Mouse (Mus musculus) cerebellum, adult 18-20 months (tissue): ENCODE data around the gene Gm10778.
"Not testable (repeated sequence)": the region's sequence is repeated elsewhere in the genome, so short reads cannot be mapped to it uniquely, and the experiment has no call there.

Experiments
- DNase-seq, 2 experiments: peaks; one replicate each; pipeline ENCODE4 v3.0.0; 2021

The Gm10778 gene

DNA sequence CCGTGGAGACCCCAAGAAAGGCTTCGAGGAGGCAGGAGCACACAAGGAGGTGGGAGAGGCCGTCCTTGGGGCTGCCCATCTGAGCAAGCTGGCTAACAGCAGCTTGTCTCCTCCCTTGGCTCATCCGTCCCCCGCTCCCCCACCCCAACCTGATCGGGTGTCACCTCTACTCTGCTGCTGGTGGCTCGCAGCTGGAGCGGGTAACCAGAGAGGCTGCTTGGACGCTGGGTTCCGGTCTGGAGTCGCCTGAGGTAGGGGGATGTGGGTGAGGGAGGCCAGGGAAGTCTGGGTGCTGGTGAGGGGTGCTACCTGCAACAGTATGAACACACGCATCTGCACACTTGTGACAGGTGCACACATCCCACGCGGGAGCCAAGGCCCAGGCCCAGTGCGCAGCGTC is 20.5 kb upstream of the Gm10778 start, which contains the start of gene Ankrd24:
Ankrd24 (plus strand) TSS at position 151 of the 400 bp plus-strand sequence.
- DNase-seq: peak in 1 of 2 experiments; percentile 20

GRCm38 (mm10) chr10:81633253-81634099 is 15.4 kb upstream of the Gm10778 start:
- DNase-seq: peak; percentile 80 to 81

- DNase-seq: no peak
These were observed 12.5 kb upstream of the Gm10778 start for GRCm38 (mm10) chr10:81636338-81636737.

DNA sequence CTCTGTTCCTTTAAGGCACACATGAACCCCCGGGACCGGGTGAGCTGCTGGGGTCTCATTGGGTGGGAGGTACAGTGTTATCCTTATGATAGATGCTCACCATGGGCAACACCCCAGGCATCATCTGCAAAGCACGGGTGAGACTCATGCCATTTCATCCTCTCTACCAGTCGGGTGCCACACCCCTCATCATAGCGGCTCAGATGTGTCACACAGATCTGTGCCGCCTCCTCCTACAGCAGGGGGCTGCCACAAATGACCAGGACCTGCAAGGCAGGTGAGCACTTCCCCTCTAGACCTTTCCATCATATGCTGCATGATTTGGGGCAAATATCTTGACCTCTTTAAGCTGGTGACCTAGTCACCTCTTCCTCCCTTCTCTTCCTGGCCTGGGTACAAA is 10.8 kb upstream of the Gm10778 start:
- DNase-seq: no peak

- DNase-seq: not testable (repeated sequence)
These were observed 8.0 kb upstream of the Gm10778 start for GRCm38 (mm10) chr10:81640825-81641224.

DNA sequence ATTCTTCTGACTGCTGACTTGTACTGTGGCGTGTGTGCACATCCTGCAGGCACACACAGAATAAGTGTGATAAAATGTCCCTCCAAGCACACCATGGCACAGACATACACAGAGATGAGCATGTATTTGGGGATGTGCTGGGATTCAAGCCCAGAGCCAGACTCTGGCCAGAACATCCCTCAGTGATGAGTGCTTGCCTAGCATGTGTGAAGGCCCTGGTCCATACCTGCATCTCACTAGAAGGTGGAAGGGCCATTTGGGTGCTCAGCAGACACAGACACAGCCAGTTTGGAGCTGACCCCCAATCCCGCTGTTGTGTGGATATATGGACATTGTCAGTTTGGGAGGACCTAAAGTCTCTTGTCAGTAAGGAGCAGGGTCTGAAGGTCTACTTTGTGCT is 7.3 kb upstream of the Gm10778 start:
- DNase-seq: no peak

GRCm38 (mm10) chr10:81641978-81642647 is 6.7 kb upstream of the Gm10778 start:
- DNase-seq: peak; percentile 51 to 56

DNA sequence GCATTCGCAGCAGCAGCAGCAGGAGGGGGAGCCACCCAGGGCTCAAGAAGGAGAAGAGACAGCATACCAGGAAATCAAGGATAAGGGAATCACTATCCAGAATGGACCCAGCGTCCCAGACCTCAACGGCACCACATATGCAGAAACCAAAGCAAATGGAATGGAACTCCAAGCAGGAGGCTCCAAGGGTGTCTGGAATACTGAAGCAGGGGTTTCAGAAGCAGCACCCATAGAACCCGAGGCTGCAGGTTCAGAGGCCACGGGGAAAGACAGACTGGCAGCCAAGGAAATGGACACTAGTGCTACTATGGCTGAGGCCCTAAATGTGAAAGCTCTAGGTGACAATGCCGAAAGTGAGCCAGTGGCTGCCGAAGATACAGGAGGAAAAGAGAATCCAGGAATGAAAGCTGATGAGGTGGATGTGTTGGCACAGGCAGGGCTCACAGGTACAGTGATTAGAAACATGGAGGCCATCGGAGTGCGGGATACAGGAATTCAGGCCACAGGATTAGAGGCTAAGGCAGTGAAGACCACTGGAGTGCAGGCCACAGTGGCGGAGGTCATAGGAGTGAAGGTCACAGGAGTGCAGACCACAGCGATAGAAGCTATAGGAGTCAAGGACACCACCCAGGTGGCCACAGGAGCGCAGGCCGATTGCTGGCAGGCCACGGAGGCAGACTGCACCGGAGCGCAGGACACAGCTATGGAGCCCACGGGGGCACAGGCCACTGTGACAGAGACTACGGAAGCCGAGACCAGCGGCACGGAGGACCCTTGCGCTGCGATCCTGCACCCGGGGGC is 6.0 kb upstream of the Gm10778 start:
- DNase-seq: no peak

DNA sequence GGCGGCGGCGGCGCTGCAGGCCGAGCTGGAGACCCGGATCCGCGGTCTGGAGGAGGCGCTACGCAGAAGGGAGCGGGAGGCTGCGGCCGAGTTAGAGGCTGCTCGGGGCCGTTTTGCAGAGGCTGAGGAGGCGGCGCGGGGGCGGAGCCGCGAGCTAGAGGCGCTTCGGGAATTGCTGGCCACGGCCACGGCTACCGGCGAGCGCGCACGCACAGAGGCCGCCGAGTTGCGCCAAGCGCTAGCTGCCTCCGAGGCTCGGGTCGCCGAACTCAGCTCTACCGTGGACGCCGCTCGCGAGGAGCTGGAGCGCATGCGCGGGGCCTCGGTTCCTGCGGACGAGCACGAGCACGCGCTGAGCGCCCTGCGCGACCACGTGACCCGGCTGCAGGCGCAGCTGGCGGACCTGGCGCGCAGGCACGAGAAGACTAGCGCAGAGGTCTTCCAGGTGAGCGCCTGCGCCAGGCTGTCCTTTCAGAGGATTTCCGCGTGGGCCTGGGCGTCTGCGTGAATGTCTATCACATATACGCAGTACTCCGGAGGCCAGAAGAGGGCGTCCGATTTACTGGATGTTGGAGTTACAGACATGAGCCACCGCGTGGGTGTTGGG is 5.3 kb upstream of the Gm10778 start:
- DNase-seq: peak; percentile 97 to 98

- DNase-seq: no peak
These were observed 4.7 kb upstream of the Gm10778 start for GRCm38 (mm10) chr10:81644162-81644561.

DNA sequence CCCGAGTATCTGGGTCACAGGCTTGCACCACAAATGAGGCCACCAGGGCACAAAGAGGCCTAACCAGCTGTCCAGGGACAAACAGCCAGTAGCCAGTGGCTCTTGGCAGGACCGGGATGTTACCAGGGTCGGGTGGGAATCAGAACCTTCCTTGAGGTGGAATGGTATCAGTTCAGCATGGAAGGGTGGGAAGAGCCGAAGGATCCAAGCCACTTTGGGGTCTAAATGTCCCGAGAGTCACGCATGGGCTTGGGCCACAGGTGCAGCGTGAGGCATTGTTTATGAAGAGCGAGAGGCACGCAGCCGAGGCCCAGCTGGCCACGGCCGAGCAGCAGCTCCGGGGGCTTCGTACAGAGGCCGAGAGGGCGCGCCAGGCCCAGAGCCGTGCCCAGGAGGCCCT is 4.1 kb upstream of the Gm10778 start:
- DNase-seq: peak in 1 of 2 experiments; percentile 20

- no peak for DNase-seq
These were observed 3.5 kb upstream of the Gm10778 start for GRCm38 (mm10) chr10:81645391-81645790.

- peak in 1 of 2 experiments; percentile 16 for DNase-seq
These were observed 2.8 kb upstream of the Gm10778 start for GRCm38 (mm10) chr10:81646015-81646555.

- DNase-seq: no peak
These were observed 6.3 kb downstream of the Gm10778 start for GRCm38 (mm10) chr10:81655178-81655577.

DNA sequence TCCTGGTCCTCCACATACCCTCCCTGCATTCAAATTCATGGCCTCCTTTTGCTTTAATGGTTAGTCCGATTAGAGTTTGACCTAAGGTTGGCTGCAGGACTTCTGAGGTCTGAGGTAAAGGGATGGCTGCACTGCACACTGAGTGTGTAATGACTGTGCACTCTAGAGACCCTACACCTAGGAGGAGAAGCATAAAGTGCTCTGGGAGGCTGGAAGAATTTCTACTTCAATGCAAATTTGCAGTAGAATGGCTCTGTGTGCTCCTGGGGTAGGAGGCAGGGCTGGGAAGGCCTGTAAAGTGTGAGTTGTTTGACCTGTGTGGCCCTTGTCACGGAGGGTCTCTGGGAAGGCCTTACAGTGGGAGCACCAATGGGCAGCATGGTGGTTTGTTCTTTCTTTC is 7.3 kb downstream of the Gm10778 start:
- no peak for DNase-seq

DNA sequence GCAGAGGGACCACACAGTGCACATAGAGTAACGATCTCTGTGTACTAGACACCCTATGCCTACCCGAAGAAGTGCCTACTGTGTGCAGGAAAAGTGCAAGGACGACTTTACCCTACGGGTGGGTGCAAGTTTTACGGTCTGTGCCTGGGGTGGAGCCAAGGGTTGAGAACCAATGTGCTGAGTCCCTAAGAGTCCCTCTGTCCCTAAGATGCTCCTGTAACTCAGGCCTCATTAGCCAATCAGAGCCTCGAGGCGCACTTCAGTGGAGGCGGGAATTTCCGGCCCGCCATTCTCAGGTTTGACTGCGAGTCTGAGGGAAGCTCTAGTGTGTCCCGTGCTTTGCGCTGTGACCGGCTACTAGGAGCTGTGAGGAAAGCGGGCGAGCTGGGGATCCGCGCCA is 38.3 kb downstream of the Gm10778 start:
- DNase-seq: not testable (repeated sequence)

DNA sequence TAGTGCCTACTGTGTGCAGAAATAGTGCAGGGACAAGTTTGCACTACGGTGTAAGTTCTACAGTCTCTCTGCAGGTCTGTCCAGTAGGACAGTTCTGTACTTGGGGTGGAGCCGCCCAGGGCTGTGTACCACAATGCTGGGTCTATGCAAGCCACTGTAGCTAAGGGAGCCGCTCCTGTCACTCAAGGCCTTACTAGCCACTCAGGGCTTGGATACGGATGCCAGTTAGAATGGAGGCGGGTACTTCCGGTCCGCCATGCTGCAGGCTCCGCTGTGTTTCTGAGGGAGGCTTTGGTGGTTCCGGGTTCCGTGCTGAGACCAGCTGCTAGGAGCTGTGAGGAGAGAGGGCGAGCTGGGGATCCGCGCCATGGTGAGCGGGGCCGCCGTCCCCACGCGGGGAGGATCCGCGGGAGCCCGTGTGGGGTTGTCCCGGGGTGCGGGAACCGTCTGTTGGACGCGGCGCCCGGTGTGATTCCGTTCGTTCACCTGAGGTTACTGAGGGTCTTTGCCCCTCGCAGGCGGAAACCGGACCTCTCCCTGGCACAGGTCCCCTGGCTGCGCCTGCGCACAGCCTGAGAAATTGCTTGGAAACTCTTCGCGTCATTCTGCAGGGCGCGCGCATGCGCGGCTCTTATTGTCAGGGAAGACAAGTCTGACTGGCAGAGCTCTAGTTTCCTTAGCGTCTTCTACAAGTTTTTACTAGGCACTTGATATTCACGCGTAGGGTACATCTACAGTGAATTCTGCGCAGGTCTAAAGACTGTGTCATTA is 55.9 kb downstream of the Gm10778 start, which contains the start of gene Zfp433:
Zfp433 (plus strand) TSS at position 295 of the 771 bp plus-strand sequence.
- DNase-seq: not testable (repeated sequence)
